Mouse (Mus musculus): ENCODE data around the gene Hist1h2ae.

DNA sequence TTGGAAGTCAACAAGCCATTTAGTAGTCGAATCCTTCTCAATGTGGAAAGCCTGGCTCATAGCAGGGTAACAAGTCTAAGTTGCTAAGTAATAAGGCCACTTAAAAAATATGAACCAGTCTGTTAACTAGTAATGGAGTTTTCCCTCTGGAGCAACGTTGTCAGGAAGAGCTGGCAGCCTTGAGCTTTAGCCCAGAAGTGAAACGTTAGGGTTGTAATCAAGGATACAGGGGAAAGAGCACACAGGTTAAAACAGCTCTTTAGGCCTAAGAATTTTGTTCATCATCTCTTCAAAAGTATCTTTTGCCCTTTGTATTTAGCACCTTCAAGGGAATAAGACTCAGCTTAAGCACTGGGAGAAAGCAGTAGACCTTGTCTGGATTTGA lies 20.3 kb downstream of the Hist1h2ae start:
- TF ChIP-seq CTCF (IDR thresholded peaks at IDR 0.05) (no peak), EP300 (IDR thresholded peaks at IDR 0.05) (no peak)

Data from lung, postnatal 0 days (tissue).